Mouse (Mus musculus) urinary bladder, postnatal 36 days (tissue): ENCODE measurements around the gene Lmtk3.

Experiments
- DNase-seq, 2 experiments: peaks; one replicate each; pipeline ENCODE4 v3.0.0; 2022; ENCODE audit warnings: low spot score in 2 of 2, mixed read lengths in 1 of 2

The Lmtk3 gene

GRCm38 (mm10) chr7:45784524-45785372 is 1.2 kb downstream of the Lmtk3 start, which contains the start of gene Sult2b1:
Gene Sult2b1, minus strand, starts transcription at chr7:45784669.
- DNase-seq, result no peak

GRCm38 (mm10) chr7:45785388-45786135 is 2.0 kb downstream of the Lmtk3 start:
- DNase-seq, result no peak

- DNase-seq, result no peak
Measured at GRCm38 (mm10) chr7:45786136-45786578, 2.6 kb downstream of the Lmtk3 start.

- no peak for DNase-seq
Measured at GRCm38 (mm10) chr7:45786661-45787413, 3.3 kb downstream of the Lmtk3 start.

GRCm38 (mm10) chr7:45787642-45788041 is 4.1 kb downstream of the Lmtk3 start:
- no peak for DNase-seq

GRCm38 (mm10) chr7:45790721-45791120 is 7.2 kb downstream of the Lmtk3 start:
- DNase-seq, result no peak

- no peak for DNase-seq
Measured at GRCm38 (mm10) chr7:45791756-45792490, 8.4 kb downstream of the Lmtk3 start.

GRCm38 (mm10) chr7:45793240-45793639 is 9.7 kb downstream of the Lmtk3 start:
- no peak for DNase-seq

- DNase-seq, result no peak
Measured at GRCm38 (mm10) chr7:45793969-45794585, 10.5 kb downstream of the Lmtk3 start.

- DNase-seq, result no peak
Measured at GRCm38 (mm10) chr7:45794971-45795370, 11.4 kb downstream of the Lmtk3 start.

- DNase-seq, result no peak
Measured at GRCm38 (mm10) chr7:45796950-45797349, 13.4 kb downstream of the Lmtk3 start.

- DNase-seq, result no peak
Measured at GRCm38 (mm10) chr7:45797661-45798510, 14.3 kb downstream of the Lmtk3 start.

GRCm38 (mm10) chr7:45798511-45798836 is 14.9 kb downstream of the Lmtk3 start:
- DNase-seq, result no peak

- DNase-seq, result no peak
Measured at GRCm38 (mm10) chr7:45798931-45799330, 15.4 kb downstream of the Lmtk3 start.

- no peak for DNase-seq
Measured at GRCm38 (mm10) chr7:45800001-45800400, 16.5 kb downstream of the Lmtk3 start.

GRCm38 (mm10) chr7:45800546-45801204 is 17.1 kb downstream of the Lmtk3 start:
- peak in 1 of 2 experiments; percentile 36 for DNase-seq

- peak; percentile 88 to 92 for DNase-seq
Measured at GRCm38 (mm10) chr7:45801348-45801747, 17.8 kb downstream of the Lmtk3 start.

- DNase-seq, result no peak
Measured at GRCm38 (mm10) chr7:45802551-45802950, 19.0 kb downstream of the Lmtk3 start.

GRCm38 (mm10) chr7:45805941-45806340 is 22.4 kb downstream of the Lmtk3 start:
- DNase-seq, result no peak
